Mouse (Mus musculus): ENCODE results near the gene Tcf7. TPM values are rescaled to one million over a fixed set of nuclear protein-coding genes. Genes with fewer than 3 reads are reported as not detected.
A peak's percentile ranks its signal among the peaks of the same experiment; 100 is the strongest.

Gene Tcf7
- polyA plus RNA-seq, 1 experiment from 2014 or later, result 68.8 TPM

DNA sequence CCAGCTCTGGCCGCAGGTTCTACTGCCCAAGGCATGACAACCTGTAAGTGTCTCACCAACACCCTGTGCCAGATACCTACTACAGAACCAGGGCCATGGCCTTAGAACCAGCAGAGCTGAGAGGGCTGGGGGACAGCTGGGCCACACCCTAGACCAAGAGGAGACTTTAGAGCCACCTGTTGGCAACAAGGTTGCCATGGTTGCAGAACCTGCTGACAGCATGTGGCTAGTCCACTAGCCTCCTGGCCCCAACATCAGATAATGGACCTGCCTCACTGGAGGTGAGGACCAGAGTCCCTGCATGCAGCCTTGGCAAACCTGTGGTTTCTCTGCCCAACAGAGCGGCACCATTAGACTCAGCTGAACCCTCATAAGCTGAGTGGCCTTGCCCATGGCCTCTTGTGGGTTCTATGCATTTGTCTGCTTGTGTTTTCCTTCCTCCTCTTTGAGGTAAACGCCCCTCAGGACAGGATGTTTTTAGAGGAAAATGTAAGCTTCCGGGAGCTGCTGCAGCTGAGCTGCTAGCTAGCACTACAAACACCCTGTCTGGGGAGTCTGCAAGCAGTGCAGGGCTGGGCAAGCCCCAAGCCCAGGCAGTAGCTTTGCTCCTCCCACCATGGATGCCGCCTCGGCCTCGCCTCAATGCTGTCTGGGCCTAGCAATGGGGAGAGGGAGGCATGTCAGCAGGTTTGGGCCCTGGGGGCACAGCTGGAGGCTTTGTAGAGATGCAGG, 14.5 kb downstream of the Tcf7 start:
- H3K9ac ChIP-seq, result no peak overlapping the region
- H3K4me3 ChIP-seq (ENCODE audit: low read depth, low read length), result no peak overlapping the region
- H3K9me3 ChIP-seq (ENCODE audit: low read depth, low read length), result no peaks in the 10 kb centered on the region
- no peaks in the 10 kb centered on the region for H3K27me3 ChIP-seq (ENCODE audit: insufficient read depth, low read length)
- peaks cover 8% of the 10 kb centered on the region; the same call in 1 of the 2 replicates for H3K36me3 ChIP-seq (ENCODE audit: insufficient read depth)
- TF ChIP-seq CTCF (IDR thresholded peaks at IDR 0.05; ENCODE audit: low read depth), result no peak
- 0 out of 2 replicates have a peak overlapping the region, but pooled peaks have one; percentile 27 for H3K4me2 ChIP-seq
- peak overlapping the region; percentile 61; the same call in 1 of the 2 replicates for H3K27ac ChIP-seq (ENCODE audit: low read depth)
- peak; percentile 68 for DNase-seq
- 39% methylated on average over 7 of the region's 7 CpGs for WGBS
- ATAC-seq (ENCODE audit: insufficient read depth), result no peak
- peaks cover 17% of the 10 kb centered on the region for H3K4me1 ChIP-seq (ENCODE audit: insufficient read depth)

GRCm38 (mm10) chr11:52267271-52267670, 15.5 kb downstream of the Tcf7 start:
- no peaks in the 10 kb centered on the region for H3K27me3 ChIP-seq (ENCODE audit: insufficient read depth, low read length)
- H3K9ac ChIP-seq, result no peak overlapping the region
- H3K9me3 ChIP-seq (ENCODE audit: low read depth, low read length), result no peaks in the 10 kb centered on the region
- peaks cover 10% of the 10 kb centered on the region for H3K4me1 ChIP-seq (ENCODE audit: insufficient read depth)
- no peak overlapping the region for H3K4me2 ChIP-seq
- ATAC-seq (ENCODE audit: insufficient read depth), result no peak
- no peak overlapping the region for H3K4me3 ChIP-seq (ENCODE audit: low read depth, low read length)
- WGBS, result 87% methylated on average over 5 of the region's 5 CpGs
- H3K36me3 ChIP-seq (ENCODE audit: insufficient read depth), result peaks cover 12% of the 10 kb centered on the region; the same call in 1 of the 2 replicates
- DNase-seq, result no peak
- TF ChIP-seq CTCF (IDR thresholded peaks at IDR 0.05; ENCODE audit: low read depth), result no peak
- no peak overlapping the region for H3K27ac ChIP-seq (ENCODE audit: low read depth)

DNA sequence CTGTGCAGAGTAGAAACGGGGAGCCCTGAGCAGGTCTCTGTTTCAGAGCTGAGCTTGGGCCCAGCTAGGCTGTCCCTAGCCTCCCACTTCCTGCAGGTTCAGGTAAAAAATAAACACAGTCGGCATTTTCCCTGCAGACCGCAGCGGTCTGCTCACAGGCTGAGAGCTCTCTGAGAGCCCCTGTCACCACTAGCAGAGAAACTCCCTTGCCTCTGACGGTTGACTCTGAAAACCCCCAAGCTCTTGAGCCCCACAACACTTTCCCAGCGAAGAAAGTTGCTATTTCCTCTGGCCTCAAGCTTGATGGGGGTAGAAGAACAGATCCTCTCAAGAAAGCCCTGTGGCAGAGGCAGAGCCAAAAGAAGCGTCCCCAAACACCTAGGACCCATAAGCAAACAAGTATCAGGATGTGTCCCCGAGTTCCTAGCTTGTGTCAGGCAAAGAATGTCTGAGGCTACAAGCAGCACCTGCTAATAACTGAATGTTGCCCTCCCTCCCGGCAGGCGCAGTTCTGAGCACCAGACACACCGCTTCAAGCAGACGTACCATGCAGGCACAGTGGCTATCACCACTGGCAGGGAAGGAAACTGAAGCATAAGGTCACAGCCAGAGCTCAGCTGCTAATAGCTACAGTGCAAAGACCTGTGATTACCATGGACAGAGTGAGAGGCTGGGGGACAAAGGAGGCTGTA, 17.1 kb downstream of the Tcf7 start:
- 30% methylated on average over 12 of the region's 12 CpGs for WGBS
- Histone ChIP-seq H3K4me3 (ENCODE audit: low read depth, low read length) (no peak overlapping the region), H3K4me1 (ENCODE audit: insufficient read depth) (peaks cover 7% of the 10 kb centered on the region; the same call in 1 of the 2 replicates), H3K27ac (ENCODE audit: low read depth) (0 out of 2 replicates have a peak overlapping the region, but pooled peaks have one; percentile 13), H3K27me3 (ENCODE audit: insufficient read depth, low read length) (no peaks in the 10 kb centered on the region), H3K9ac (no peak overlapping the region), H3K9me3 (ENCODE audit: low read depth, low read length) (no peaks in the 10 kb centered on the region), H3K36me3 (ENCODE audit: insufficient read depth) (peaks cover 22% of the 10 kb centered on the region; the same call in 1 of the 2 replicates), H3K4me2 (no peak overlapping the region)
- no peak for DNase-seq
- ATAC-seq (ENCODE audit: insufficient read depth), result no peak; the same call in 1 of the 2 replicates
- TF ChIP-seq CTCF (IDR thresholded peaks at IDR 0.05; ENCODE audit: low read depth), result no peak

- 72% methylated on average over 7 of the region's 7 CpGs for WGBS
- Histone ChIP-seq H3K4me2 (no peak overlapping the region), H3K27me3 (ENCODE audit: insufficient read depth, low read length) (no peaks in the 10 kb centered on the region), H3K27ac (ENCODE audit: low read depth) (no peak overlapping the region), H3K9me3 (ENCODE audit: low read depth, low read length) (no peaks in the 10 kb centered on the region), H3K36me3 (ENCODE audit: insufficient read depth) (peaks cover 27% of the 10 kb centered on the region), H3K4me3 (ENCODE audit: low read depth, low read length) (no peak overlapping the region), H3K9ac (no peak overlapping the region), H3K4me1 (ENCODE audit: insufficient read depth) (peaks cover 7% of the 10 kb centered on the region; the same call in 1 of the 2 replicates)
- TF ChIP-seq CTCF (IDR thresholded peaks at IDR 0.05; ENCODE audit: low read depth), result no peak
- DNase-seq (no peak), ATAC-seq (ENCODE audit: insufficient read depth) (no peak)
Measured at GRCm38 (mm10) chr11:52264871-52265270, 17.9 kb downstream of the Tcf7 start.

DNA sequence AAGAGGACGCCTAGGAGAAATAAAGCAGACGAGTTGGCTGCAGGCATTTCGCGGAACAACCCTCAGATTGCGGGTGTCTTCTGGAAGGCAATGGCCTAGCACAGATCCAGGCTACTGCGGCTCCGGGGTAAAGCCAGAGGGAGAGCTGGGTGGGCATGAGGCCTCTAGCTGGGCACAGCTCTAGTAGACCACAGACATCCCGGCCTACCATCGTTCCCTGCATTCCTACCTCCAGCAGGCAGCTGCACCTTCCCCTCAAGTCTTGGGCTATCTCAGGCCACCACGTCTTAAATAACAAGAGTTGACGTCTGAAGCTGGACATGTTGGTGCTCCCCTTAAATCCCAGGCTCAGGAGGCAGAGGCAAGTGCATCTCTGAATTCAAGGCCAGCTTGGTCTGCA, 20.5 kb downstream of the Tcf7 start:
- H3K36me3 ChIP-seq (ENCODE audit: insufficient read depth), result peaks cover 50% of the 10 kb centered on the region
- DNase-seq (no peak), ATAC-seq (ENCODE audit: insufficient read depth) (no peak)
- no peaks in the 10 kb centered on the region; the same call in 1 of the 2 replicates for H3K4me1 ChIP-seq (ENCODE audit: insufficient read depth)
- TF ChIP-seq CTCF (IDR thresholded peaks at IDR 0.05; ENCODE audit: low read depth), result no peak
- no peaks in the 10 kb centered on the region for H3K9me3 ChIP-seq (ENCODE audit: low read depth, low read length)
- no peak overlapping the region for H3K4me2 ChIP-seq
- H3K4me3 ChIP-seq (ENCODE audit: low read depth, low read length), result no peak overlapping the region
- H3K27ac ChIP-seq (ENCODE audit: low read depth), result no peak overlapping the region
- H3K27me3 ChIP-seq (ENCODE audit: insufficient read depth, low read length), result no peaks in the 10 kb centered on the region
- no peak overlapping the region for H3K9ac ChIP-seq
- WGBS, result 89% methylated on average over 11 of the region's 11 CpGs

- 49% methylated on average over 5 of the region's 5 CpGs for WGBS
- DNase-seq, result peak; percentile 67
Measured at GRCm38 (mm10) chr11:52261937-52262336, 20.9 kb downstream of the Tcf7 start.

DNA sequence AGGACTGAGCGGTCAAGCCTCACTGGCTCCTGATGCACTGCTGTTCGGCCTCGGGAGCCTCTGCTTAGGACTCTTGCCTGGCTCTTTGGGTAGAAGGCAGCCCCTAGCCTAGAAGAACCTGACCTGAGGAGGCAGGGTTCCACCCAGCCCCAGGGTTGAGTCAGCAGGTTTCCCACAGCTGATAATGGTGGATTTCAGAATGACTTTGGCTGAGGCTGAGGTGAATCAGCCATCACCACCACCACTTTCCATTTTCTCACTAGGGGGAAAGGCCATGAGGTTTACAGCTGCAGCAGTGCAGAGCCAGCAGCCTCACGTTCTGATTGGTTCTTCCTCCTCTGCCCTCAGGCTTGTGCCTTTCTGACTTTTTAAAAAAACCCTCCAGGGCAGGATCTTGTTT, 21.9 kb downstream of the Tcf7 start:
- DNase-seq (no peak), ATAC-seq (ENCODE audit: insufficient read depth) (no peak)
- TF ChIP-seq CTCF (IDR thresholded peaks at IDR 0.05; ENCODE audit: low read depth), result no peak
- Histone ChIP-seq H3K9ac (no peak overlapping the region), H3K36me3 (ENCODE audit: insufficient read depth) (peaks cover 64% of the 10 kb centered on the region), H3K27me3 (ENCODE audit: insufficient read depth, low read length) (no peaks in the 10 kb centered on the region), H3K4me2 (no peak overlapping the region), H3K27ac (ENCODE audit: low read depth) (no peak overlapping the region), H3K9me3 (ENCODE audit: low read depth, low read length) (no peaks in the 10 kb centered on the region), H3K4me3 (ENCODE audit: low read depth, low read length) (no peak overlapping the region), H3K4me1 (ENCODE audit: insufficient read depth) (no peaks in the 10 kb centered on the region; the same call in 1 of the 2 replicates)
- WGBS, result 77% methylated on average over 4 of the region's 4 CpGs

More at GRCm38 (mm10) chr11:52261937-52262336, 20.9 kb downstream of the Tcf7 start:
- H3K27me3 ChIP-seq (ENCODE audit: insufficient read depth, low read length), result no peaks in the 10 kb centered on the region
- no peaks in the 10 kb centered on the region; the same call in 1 of the 2 replicates for H3K4me1 ChIP-seq (ENCODE audit: insufficient read depth)
- no peaks in the 10 kb centered on the region for H3K9me3 ChIP-seq (ENCODE audit: low read depth, low read length)
- ATAC-seq (ENCODE audit: insufficient read depth), result no peak
- no peak overlapping the region for H3K27ac ChIP-seq (ENCODE audit: low read depth)
- H3K9ac ChIP-seq, result no peak overlapping the region
- no peak overlapping the region for H3K4me2 ChIP-seq
- H3K36me3 ChIP-seq (ENCODE audit: insufficient read depth), result peaks cover 53% of the 10 kb centered on the region
- H3K4me3 ChIP-seq (ENCODE audit: low read depth, low read length), result no peak overlapping the region
- peak; percentile 75 for TF ChIP-seq CTCF (IDR thresholded peaks at IDR 0.05; ENCODE audit: low read depth)
